In genomic region chr8:71375581-71376422, GRCm38 (mm10) we compare ENCODE assay signal across 10 mouse cellular contexts. TPM values are rescaled to one million over a fixed set of nuclear protein-coding genes. Genes with fewer than 3 reads are reported as not detected.
A peak's percentile ranks its signal among the peaks of the same experiment; 100 is the strongest.
DNase-seq lines count a peak whose midpoint lies in the region; ATAC-seq and TF ChIP-seq lines count a peak whose summit lies in the region.
"Had no signal": no experiment of that assay in that cellular context is flagged by ENCODE, and none has a peak within 500 bp of the region (broad histone marks: within the 10 kb centered on the region; RNA-seq: fewer than 3 reads in every experiment).

No protein-coding gene starts in this region.

- H3K36me3 ChIP-seq in heart, embryonic 11.5 days (ENCODE audit: control insufficient read depth, insufficient read depth, low read length) = peaks cover 23% of the 10 kb centered on the region
- peaks cover 49% of the 10 kb centered on the region for H3K36me3 ChIP-seq in kidney, embryonic 16.5 days (ENCODE audit: insufficient read depth, low read length)
- peaks cover 29% of the 10 kb centered on the region for H3K36me3 ChIP-seq in neural tube, embryonic 13.5 days

- H3K4me1 ChIP-seq in cortical plate, adult 2 months (ENCODE audit: control insufficient read depth, insufficient read depth, low read length) = 0 out of 2 replicates have a peak, but pooled peaks cover 2% of the 10 kb centered on the region
- peaks cover 35% of the 10 kb centered on the region for H3K4me1 ChIP-seq in heart, embryonic 11.5 days (ENCODE audit: control insufficient read depth, insufficient read depth, low read length)
- peaks cover 57% of the 10 kb centered on the region for H3K4me1 ChIP-seq in kidney, embryonic 16.5 days (ENCODE audit: insufficient read depth, low read length)
- peaks cover 21% of the 10 kb centered on the region for H3K4me1 ChIP-seq in lung, adult 2 months (ENCODE audit: control insufficient read depth, insufficient read depth, low read length)
- H3K4me1 ChIP-seq in neural tube, embryonic 13.5 days (replicated peaks) = peaks cover 53% of the 10 kb centered on the region

- peak overlapping the region; percentile 47; the same call in 1 of the 2 replicates for H3K9ac ChIP-seq in heart, embryonic 11.5 days (ENCODE audit: low read depth, low read length)
- H3K9ac ChIP-seq in kidney, embryonic 16.5 days (replicated peaks; ENCODE audit: low read length) = peak overlapping the region; percentile 52
- peak overlapping the region; percentile 71 for H3K9ac ChIP-seq in neural tube, embryonic 13.5 days

- peak; percentile 37 for ATAC-seq in heart, embryonic 11.5 days (replicated peaks; ENCODE audit: insufficient number of reproducible peaks, low FRiP score, low TSS enrichment)
- peak; percentile 17 for ATAC-seq in kidney, embryonic 16.5 days (ENCODE audit: low FRiP score, low TSS enrichment)
- ATAC-seq in neural tube, embryonic 13.5 days (ENCODE audit: low read depth) = peak; percentile 2; the same call in 1 of the 2 replicates
- ATAC-seq: Patski had no signal

- WGBS in heart, embryonic 11.5 days (ENCODE audit: insufficient replicate concordance) = 11% methylated on average over 74 of the region's 74 CpGs
- WGBS in kidney, embryonic 16.5 days = 9% methylated on average over 74 of the region's 74 CpGs
- WGBS in lung, adult 2 months = 36% methylated on average over 74 of the region's 74 CpGs
- 5% methylated on average over 74 of the region's 74 CpGs for WGBS in neural tube, embryonic 13.5 days

- no peak for TF ChIP-seq CTCF in cortical plate, adult 2 months (IDR thresholded peaks at IDR 0.05; ENCODE audit: extremely low read depth, insufficient read depth, low read length)
- TF ChIP-seq CTCF in lung, adult 2 months (IDR thresholded peaks at IDR 0.05; ENCODE audit: insufficient read depth, low read length) = no peak

- H3K9me3 ChIP-seq in heart, embryonic 11.5 days (replicated peaks; ENCODE audit: control insufficient read depth, low read length) = no peaks in the 10 kb centered on the region
- H3K9me3 ChIP-seq in kidney, embryonic 16.5 days (ENCODE audit: low read length) = no peaks in the 10 kb centered on the region
- no peaks in the 10 kb centered on the region for H3K9me3 ChIP-seq in neural tube, embryonic 13.5 days

- H3K27me3 ChIP-seq in heart, embryonic 11.5 days (ENCODE audit: control insufficient read depth, insufficient read depth, low read length) = peaks cover 2% of the 10 kb centered on the region; the same call in 1 of the 2 replicates
- H3K27me3 ChIP-seq in kidney, embryonic 16.5 days (ENCODE audit: insufficient read depth, low read length) = no peaks in the 10 kb centered on the region
- H3K27me3 ChIP-seq in neural tube, embryonic 13.5 days = no peaks in the 10 kb centered on the region
- H3K27me3 ChIP-seq: Patski had no signal

- H3K27ac ChIP-seq in cortical plate, adult 2 months (ENCODE audit: insufficient read depth, low read length) = peak overlapping the region; percentile 47; the same call in 1 of the 2 replicates
- H3K27ac ChIP-seq in heart, embryonic 11.5 days (ENCODE audit: low read depth, low read length) = no peak overlapping the region
- peak overlapping the region; percentile 59 for H3K27ac ChIP-seq in kidney, embryonic 16.5 days (ENCODE audit: low read length)
- peak overlapping the region; percentile 82 for H3K27ac ChIP-seq in neural tube, embryonic 13.5 days (replicated peaks)
- H3K27ac ChIP-seq: macrophage had no signal

- TF ChIP-seq POLR2A in cortical plate, adult 2 months (IDR thresholded peaks at IDR 0.05; ENCODE audit: extremely low read depth, insufficient read depth, low read length) = no peak; the same call in 1 of the 2 replicates
- TF ChIP-seq POLR2A in lung, adult 2 months (IDR thresholded peaks at IDR 0.05; ENCODE audit: borderline replicate concordance, extremely low read depth, low read depth, low read length) = peak; percentile 19; the same call in 1 of the 2 replicates

- peak; percentile 65 to 80 for DNase-seq in left cerebral cortex, adult 18-20 months (ENCODE audit: low spot score in 2 of 2)
- no peak for DNase-seq in left cerebral cortex, adult 11 months (ENCODE audit: low spot score)
- peak; percentile 57 for DNase-seq in lung, adult 2 months
- peak; percentile 63 for DNase-seq in thymus, postnatal 0 days (ENCODE audit: low spot score)

- 0 out of 2 replicates have a peak overlapping the region, but pooled peaks have one; percentile 25 for H3K4me3 ChIP-seq in cortical plate, adult 2 months (ENCODE audit: insufficient read depth, low read length)
- peak overlapping the region; percentile 24 for H3K4me3 ChIP-seq in heart, embryonic 11.5 days (ENCODE audit: low read depth, low read length)
- peak overlapping the region; percentile 22 for H3K4me3 ChIP-seq in kidney, embryonic 16.5 days (ENCODE audit: low read length)
- H3K4me3 ChIP-seq in lung, adult 2 months (replicated peaks; ENCODE audit: extremely low read depth, low read depth, low read length) = no peak overlapping the region
- peak overlapping the region; percentile 38 for H3K4me3 ChIP-seq in neural tube, embryonic 13.5 days

- H3K4me2 ChIP-seq in heart, embryonic 11.5 days = peak overlapping the region; percentile 61
- peak overlapping the region; percentile 46 for H3K4me2 ChIP-seq in kidney, embryonic 16.5 days (replicated peaks; ENCODE audit: low read depth, low read length)
- peak overlapping the region; percentile 64 for H3K4me2 ChIP-seq in neural tube, embryonic 13.5 days

RNA-seq across cellular contexts. Expression of gene Ocel1, which starts 4.7 kb away (rescaled TPM):
- total RNA-seq in left cerebral cortex, adult 18-20 months (2021) = 10 to 100 TPM; 15.0 to 16.0 TPM
- 13.5 and 13.6 TPM in 2 replicates for polyA plus RNA-seq in cortical plate, adult 2 months (2012; rRNA removed)
- polyA plus RNA-seq in heart, embryonic 11.5 days (2014; fragmentation: Nextera tagmentation; extraction: Ambion mirVana) = 2.7 and 2.9 TPM in 2 replicates
- polyA plus RNA-seq in kidney, embryonic 16.5 days (2015; fragmentation: Nextera tagmentation; extraction: Ambion mirVana) = 6.1 TPM in 2 replicates
- 16.9 and 21.1 TPM in 2 replicates for polyA plus RNA-seq in lung, adult 2 months (2012; rRNA removed)
- polyA plus RNA-seq in neural tube, embryonic 13.5 days (2015; fragmentation: Nextera tagmentation; extraction: Ambion mirVana) = 4.3 and 6.0 TPM in 2 replicates
- polyA plus RNA-seq in thymus, postnatal 0 days (2015; fragmentation: Nextera tagmentation; extraction: Ambion mirVana) = 17.4 and 19.2 TPM in 2 replicates

RNA-seq across cellular contexts. Expression of gene Nr2f6, which starts 6.0 kb away (rescaled TPM):
- 10 to 100 TPM; 42.6 to 46.2 TPM for total RNA-seq in left cerebral cortex, adult 18-20 months (2021)
- 38.9 and 40.8 TPM in 2 replicates for polyA plus RNA-seq in cortical plate, adult 2 months (2012; rRNA removed)
- polyA plus RNA-seq in heart, embryonic 11.5 days (2014; fragmentation: Nextera tagmentation; extraction: Ambion mirVana) = 45.7 and 47.2 TPM in 2 replicates
- 65.4 and 82.9 TPM in 2 replicates for polyA plus RNA-seq in kidney, embryonic 16.5 days (2015; fragmentation: Nextera tagmentation; extraction: Ambion mirVana)
- 133 and 205 TPM in 2 replicates for polyA plus RNA-seq in lung, adult 2 months (2012; rRNA removed)
- 27.9 and 30.3 TPM in 2 replicates for polyA plus RNA-seq in neural tube, embryonic 13.5 days (2015; fragmentation: Nextera tagmentation; extraction: Ambion mirVana)
- polyA plus RNA-seq in thymus, postnatal 0 days (2015; fragmentation: Nextera tagmentation; extraction: Ambion mirVana) = 17.7 and 18.4 TPM in 2 replicates

RNA-seq across cellular contexts. Expression of gene Use1, which starts 9.2 kb away (rescaled TPM):
- 100 to 1,000 TPM; 116 to 126 TPM for total RNA-seq in left cerebral cortex, adult 18-20 months (2021)
- 181 and 187 TPM in 2 replicates for polyA plus RNA-seq in cortical plate, adult 2 months (2012; rRNA removed)
- polyA plus RNA-seq in heart, embryonic 11.5 days (2014; fragmentation: Nextera tagmentation; extraction: Ambion mirVana) = 73.3 and 80.7 TPM in 2 replicates
- 109 and 111 TPM in 2 replicates for polyA plus RNA-seq in kidney, embryonic 16.5 days (2015; fragmentation: Nextera tagmentation; extraction: Ambion mirVana)
- polyA plus RNA-seq in lung, adult 2 months (2012; rRNA removed) = 111 and 121 TPM in 2 replicates
- 109 and 111 TPM in 2 replicates for polyA plus RNA-seq in neural tube, embryonic 13.5 days (2015; fragmentation: Nextera tagmentation; extraction: Ambion mirVana)
- polyA plus RNA-seq in thymus, postnatal 0 days (2015; fragmentation: Nextera tagmentation; extraction: Ambion mirVana) = 143 and 152 TPM in 2 replicates

RNA-seq across cellular contexts. Expression of gene Ushbp1, which starts 19.8 kb away (rescaled TPM):
- 1 to 10 TPM; 3.3 to 4.2 TPM for total RNA-seq in left cerebral cortex, adult 18-20 months (2021)
- 9.0 and 10.9 TPM in 2 replicates for polyA plus RNA-seq in cortical plate, adult 2 months (2012; rRNA removed)
- polyA plus RNA-seq in heart, embryonic 11.5 days (2014; fragmentation: Nextera tagmentation; extraction: Ambion mirVana) = 3.0 and 4.3 TPM in 2 replicates
- 29.8 and 31.2 TPM in 2 replicates for polyA plus RNA-seq in kidney, embryonic 16.5 days (2015; fragmentation: Nextera tagmentation; extraction: Ambion mirVana)
- polyA plus RNA-seq in lung, adult 2 months (2012; rRNA removed) = 155 and 170 TPM in 2 replicates
- 6.1 and 7.3 TPM in 2 replicates for polyA plus RNA-seq in neural tube, embryonic 13.5 days (2015; fragmentation: Nextera tagmentation; extraction: Ambion mirVana)
- polyA plus RNA-seq in thymus, postnatal 0 days (2015; fragmentation: Nextera tagmentation; extraction: Ambion mirVana) = 4.7 and 5.1 TPM in 2 replicates
- polyA plus RNA-seq: macrophage had no signal

RNA-seq across cellular contexts. Expression of gene Babam1, which starts 20.9 kb away (rescaled TPM):
- total RNA-seq in left cerebral cortex, adult 18-20 months (2021) = 100 to 1,000 TPM; 104 to 107 TPM
- polyA plus RNA-seq in cortical plate, adult 2 months (2012; rRNA removed) = 132 and 137 TPM in 2 replicates
- 89.6 and 92.1 TPM in 2 replicates for polyA plus RNA-seq in heart, embryonic 11.5 days (2014; fragmentation: Nextera tagmentation; extraction: Ambion mirVana)
- polyA plus RNA-seq in kidney, embryonic 16.5 days (2015; fragmentation: Nextera tagmentation; extraction: Ambion mirVana) = 116 and 120 TPM in 2 replicates
- polyA plus RNA-seq in lung, adult 2 months (2012; rRNA removed) = 120 and 145 TPM in 2 replicates
- polyA plus RNA-seq in neural tube, embryonic 13.5 days (2015; fragmentation: Nextera tagmentation; extraction: Ambion mirVana) = 96.0 and 96.6 TPM in 2 replicates
- 83.2 and 87.4 TPM in 2 replicates for polyA plus RNA-seq in thymus, postnatal 0 days (2015; fragmentation: Nextera tagmentation; extraction: Ambion mirVana)
